16 mouse cellular contexts compared by ENCODE assay signal in genomic region chr8:12349591-12349990, GRCm38 (mm10). TPM values are rescaled to one million over a fixed set of nuclear protein-coding genes. Genes with fewer than 3 reads are reported as not detected.
"Had no signal": no experiment of that assay in that cellular context is flagged by ENCODE, and none has a peak within 500 bp of the region (broad histone marks: within the 10 kb centered on the region; RNA-seq: fewer than 3 reads in every experiment).

No protein-coding gene starts in this region.

- H3K27me3 ChIP-seq: limb, embryonic 15.5 days; liver, embryonic 13.5 days; lung, embryonic 15.5 days had no signal

- H3K36me3 ChIP-seq: limb, embryonic 15.5 days; liver, embryonic 13.5 days; lung, embryonic 15.5 days; midbrain, embryonic 13.5 days; neural tube, embryonic 15.5 days had no signal

- H3K4me1 ChIP-seq: limb, embryonic 15.5 days; liver, embryonic 13.5 days; lung, embryonic 15.5 days; midbrain, embryonic 13.5 days; neural tube, embryonic 15.5 days had no signal

- H3K9ac ChIP-seq: limb, embryonic 15.5 days; liver, embryonic 13.5 days; liver, postnatal 0 days; lung, embryonic 15.5 days; midbrain, embryonic 13.5 days; neural tube, embryonic 15.5 days had no signal

- ATAC-seq: liver, postnatal 0 days; midbrain, embryonic 13.5 days had no signal

- H3K9me3 ChIP-seq: limb, embryonic 15.5 days; liver, embryonic 13.5 days; lung, embryonic 15.5 days; midbrain, embryonic 13.5 days; neural tube, embryonic 15.5 days had no signal

- H3K27ac ChIP-seq: left cerebral cortex, adult 2 months; limb, embryonic 15.5 days; liver, embryonic 13.5 days; lung, embryonic 15.5 days; macrophage; midbrain, embryonic 13.5 days; neural tube, embryonic 15.5 days; stomach, postnatal 0 days had no signal

- H3K4me3 ChIP-seq: left cerebral cortex, adult 2 months; limb, embryonic 15.5 days; liver, embryonic 13.5 days; lung, embryonic 15.5 days; midbrain, embryonic 13.5 days; myocyte; neural tube, embryonic 15.5 days had no signal

- H3K4me2 ChIP-seq: limb, embryonic 15.5 days; liver, embryonic 13.5 days; lung, embryonic 15.5 days; midbrain, embryonic 13.5 days; neural tube, embryonic 15.5 days had no signal

- DNase-seq: kidney, postnatal 25 days; liver, embryonic 13.5 days; liver, postnatal 0 days; lung, postnatal 14 days; thymus, postnatal 4 days had no signal

RNA-seq across cellular contexts. Expression of gene Sox1, which starts 45.5 kb away (rescaled TPM):
- total RNA-seq: megakaryocyte-erythroid progenitor cell, adult 5-6 weeks had no signal
- polyA plus RNA-seq: kidney, embryonic 16.5 days; limb, embryonic 11.5 days; limb, embryonic 15.5 days; liver, embryonic 13.5 days; liver, postnatal 0 days; lung, embryonic 15.5 days; macrophage; myocyte; stomach, postnatal 0 days had no signal
